Mouse (Mus musculus) heart, postnatal 0 days (tissue): Measurements from ENCODE around the gene Morn3. TPM values are rescaled to one million over a fixed set of nuclear protein-coding genes. Genes with fewer than 3 reads are reported as not detected.

ENCODE experiments used
- ATAC-seq: fragments of 200-750 bp; cut with Nextera tagmentation; 2 replicates; pipeline ENCODE4 v1.8.0; 2017; ENCODE audit warnings: low read depth, moderate number of reproducible peaks, moderate library complexity; ENCODE audit not compliant: insufficient read depth
- DNase-seq: peaks from one replicate; pipeline ENCODE4 v3.0.0-alpha.2; 2016; ENCODE audit warnings: low spot score
- H3K27ac ChIP-seq: fragments of 300-500 bp; sonication (generic); 2 replicates; pipeline ENCODE4 v1.5.1; 2014; ENCODE audit warnings: low read depth, mild to moderate bottlenecking
- H3K27me3 ChIP-seq: fragments of 300-500 bp; sonication (generic); 2 replicates; pipeline ENCODE4 v1.6.1; 2014; ENCODE audit warnings: low read length, mixed read lengths; ENCODE audit not compliant: control insufficient read depth, insufficient read depth
- H3K36me3 ChIP-seq: fragments of 300-500 bp; sonication (generic); replicated peaks from 2 replicates; pipeline ENCODE4 v1.6.1; 2014; ENCODE audit warnings: low read length, mixed read lengths; ENCODE audit not compliant: control insufficient read depth, insufficient read depth
- H3K4me1 ChIP-seq: fragments of 300-500 bp; sonication (generic); 2 replicates; pipeline ENCODE4 v1.6.1; 2014; ENCODE audit warnings: antibody characterized with exemption; ENCODE audit not compliant: control insufficient read depth, insufficient read depth
- H3K4me2 ChIP-seq: fragments of 300-500 bp; sonication (generic); 2 replicates; pipeline ENCODE4 v1.6.1; 2014; ENCODE audit warnings: low read depth, mild to moderate bottlenecking, low read length, moderate library complexity
- H3K4me3 ChIP-seq: fragments of 300-500 bp; sonication (generic); 2 replicates; pipeline ENCODE4 v1.5.1; 2014; ENCODE audit warnings: low read depth, low read length
- H3K9ac ChIP-seq: fragments of 300-500 bp; sonication (generic); replicated peaks from 2 replicates; pipeline ENCODE4 v1.6.1; 2014; ENCODE audit warnings: low read depth, low read length, mixed read lengths
- H3K9me3 ChIP-seq: fragments of 300-500 bp; sonication (generic); replicated peaks from 2 replicates; pipeline ENCODE4 v1.6.1; 2016; ENCODE audit warnings: low read length; ENCODE audit not compliant: control insufficient read depth
- CTCF ChIP-seq: IDR thresholded peaks from 2 replicates; pipeline ENCODE4 v1.5.1; 2016; ENCODE audit warnings: antibody characterized with exemption, control low read depth, low read depth
- EP300 ChIP-seq: IDR thresholded peaks from 2 replicates; pipeline ENCODE4 v1.6.1; 2016; ENCODE audit warnings: antibody characterized with exemption, low read depth
- WGBS: fragments of 180-500 bp; shearing (Covaris S2); extraction: QIAGEN DNeasy Blood & Tissue Kit; methylation state at CpG from one replicate; pipeline ENCODE4 v1.1.7; 2014; 5-methylcytosine and 5-hydroxymethylcytosine counted together
- polyA plus RNA-seq: library from polyadenylated mRNA; unstranded; fragments of >200 nt; fragmentation: Nextera tagmentation; extraction: Ambion mirVana; gene quantifications from 2 replicates; pipeline ENCODE4 v1.2.1, GENCODE M21; 2015
- total RNA-seq: library from RNA; depleted of rRNA; stranded (reverse); fragments of >200 nt; gene quantifications from 2 replicates; pipeline ENCODE4 v1.2.3, GENCODE M21; 2014; ENCODE audit warnings: low replicate concordance

The Morn3 gene
- total and polyA plus RNA-seq, 2 experiments from 2014 or later: not detected

DNA sequence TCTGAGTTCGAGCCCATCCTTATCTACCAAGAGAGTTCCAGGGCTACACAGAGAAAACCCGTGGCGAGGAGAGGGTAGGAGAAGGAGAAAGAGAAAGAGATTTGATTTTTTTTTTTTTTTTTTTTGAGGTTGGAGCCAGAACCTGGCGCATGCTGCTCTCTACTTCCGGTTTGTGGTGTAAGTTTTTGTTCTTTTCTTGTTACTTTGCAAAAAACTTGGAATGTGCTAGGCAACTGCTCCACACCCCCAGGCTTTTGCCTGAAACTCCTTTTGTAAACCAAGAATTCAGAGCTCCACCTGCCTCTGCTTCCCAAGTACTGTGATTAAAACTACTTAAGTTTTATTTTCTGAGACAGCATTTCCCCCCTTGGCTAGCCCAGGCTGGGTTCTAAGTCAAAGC lies 8.7 kb downstream of the Morn3 start:
- DNase-seq (no peak), ATAC-seq (no peak)
- Histone ChIP-seq H3K4me1 (peaks cover 23% of the 10 kb centered on the region; the same call in 1 of the 2 replicates), H3K27ac (no peak overlapping the region), H3K9ac (no peak overlapping the region), H3K4me2 (no peak overlapping the region), H3K4me3 (no peak overlapping the region), H3K36me3 (no peaks in the 10 kb centered on the region), H3K27me3 (no peaks in the 10 kb centered on the region), H3K9me3 (no peaks in the 10 kb centered on the region)
- 67% methylated on average over 5 of the region's 5 CpGs for WGBS
- TF ChIP-seq EP300 (no peak), CTCF (no peak)

DNA sequence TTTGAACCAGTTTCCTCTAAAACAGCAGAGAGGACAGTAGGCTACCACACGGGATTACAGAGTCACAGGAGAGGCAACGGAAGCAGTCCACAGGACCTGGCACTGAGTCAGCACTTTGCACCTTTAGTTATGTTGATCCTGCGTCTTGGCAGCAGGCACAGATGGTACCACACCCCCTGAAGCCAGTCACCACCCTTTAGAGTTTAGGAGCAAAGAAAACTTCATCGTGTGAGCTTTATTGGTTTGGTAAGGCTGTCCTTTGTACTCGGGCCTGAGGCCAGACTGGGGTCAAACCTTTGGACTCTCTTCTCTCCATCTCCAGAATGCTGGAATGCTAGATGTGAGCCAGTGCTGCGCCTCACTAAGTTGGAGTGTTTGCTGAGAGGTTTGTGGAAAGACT lies 11.3 kb downstream of the Morn3 start:
- Histone ChIP-seq H3K27ac (no peak overlapping the region), H3K36me3 (peaks cover 7% of the 10 kb centered on the region; the same call in 1 of the 2 replicates), H3K4me2 (no peak overlapping the region), H3K27me3 (no peaks in the 10 kb centered on the region), H3K4me3 (no peak overlapping the region), H3K9ac (no peak overlapping the region), H3K4me1 (peaks cover 17% of the 10 kb centered on the region; the same call in 1 of the 2 replicates), H3K9me3 (no peaks in the 10 kb centered on the region)
- no peak for ATAC-seq
- 17% methylated on average over 6 of the region's 6 CpGs for WGBS
- TF ChIP-seq CTCF (no peak), EP300 (no peak)
- DNase-seq: no peak

DNA sequence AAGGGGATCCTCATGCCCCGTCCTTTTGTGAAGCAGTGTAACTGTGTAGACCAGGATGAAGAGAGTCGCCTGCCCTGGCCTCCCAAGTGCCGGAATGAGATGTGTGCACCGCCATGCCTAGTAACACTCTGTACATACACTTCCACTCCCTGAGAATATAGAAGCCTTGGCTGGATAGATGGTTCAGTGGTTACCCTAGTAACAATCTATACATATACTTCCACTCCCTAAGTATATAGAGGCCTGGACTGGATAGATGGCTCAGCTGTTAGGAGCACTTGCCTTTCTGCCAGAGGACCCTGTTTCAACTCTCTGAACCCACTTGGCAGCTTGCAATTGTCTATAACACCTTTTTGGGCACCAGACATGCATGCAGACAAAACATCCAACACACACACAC lies 11.7 kb downstream of the Morn3 start:
- Histone ChIP-seq H3K27me3 (no peaks in the 10 kb centered on the region), H3K9me3 (no peaks in the 10 kb centered on the region), H3K4me3 (no peak overlapping the region), H3K27ac (no peak overlapping the region), H3K4me1 (peaks cover 17% of the 10 kb centered on the region; the same call in 1 of the 2 replicates), H3K36me3 (peaks cover 12% of the 10 kb centered on the region; the same call in 1 of the 2 replicates), H3K9ac (no peak overlapping the region), H3K4me2 (no peak overlapping the region)
- TF ChIP-seq EP300 (no peak), CTCF (no peak)
- DNase-seq: no peak
- no peak for ATAC-seq
- 82% methylated on average over 4 of the region's 4 CpGs for WGBS

DNA sequence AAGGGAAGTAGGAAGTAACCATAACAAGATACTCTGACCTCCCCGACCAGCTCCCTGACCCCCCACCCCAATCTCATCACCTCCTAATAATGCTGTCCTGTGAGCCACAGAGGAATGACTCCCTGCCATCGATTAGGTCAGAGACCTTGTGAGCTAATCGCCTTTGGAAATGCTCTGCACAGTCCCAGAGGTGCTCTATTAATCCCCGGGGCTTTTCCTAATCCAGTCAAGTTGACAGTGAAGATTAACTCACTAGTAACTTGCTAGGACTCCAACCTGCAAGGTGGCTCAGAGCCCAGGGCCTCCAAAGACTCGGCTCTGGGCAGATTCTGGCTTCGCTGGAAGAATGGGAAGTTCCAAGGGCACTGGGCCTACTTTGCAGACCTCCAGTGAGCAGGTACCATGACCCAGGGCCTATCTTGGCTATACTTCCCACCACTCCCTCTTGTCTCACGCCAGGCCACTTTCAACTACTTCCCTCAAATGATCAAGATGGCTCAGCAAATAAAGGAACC lies 13.1 kb downstream of the Morn3 start:
- no peak for ATAC-seq
- peaks cover 26% of the 10 kb centered on the region for H3K36me3 ChIP-seq
- H3K27me3 ChIP-seq: no peaks in the 10 kb centered on the region

DNA sequence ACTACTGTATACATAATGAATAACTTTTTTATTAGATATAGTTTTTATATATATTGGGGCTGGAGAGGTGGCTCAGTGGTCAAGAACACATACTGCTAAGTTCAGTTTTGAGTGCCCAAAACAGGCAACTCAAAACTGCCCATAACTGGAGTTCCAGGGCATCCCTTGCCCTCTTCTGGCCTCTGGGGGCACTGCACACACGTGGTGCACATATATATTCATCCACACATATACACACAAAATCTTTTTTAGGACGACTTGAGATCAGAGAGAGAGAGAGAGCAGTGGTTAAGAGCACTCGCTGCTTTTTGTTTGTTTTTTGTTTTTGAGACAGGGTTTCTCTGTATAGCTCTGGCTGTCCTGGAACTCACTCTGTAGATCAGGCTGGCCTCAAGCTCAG lies 15.5 kb downstream of the Morn3 start:
- 91% methylated on average over 3 of the region's 3 CpGs for WGBS
- TF ChIP-seq CTCF: no peak
- TF ChIP-seq EP300: no peak

More for the DNA sequence above, 13.1 kb downstream of the Morn3 start:
- TF ChIP-seq CTCF (no peak), EP300 (no peak)
- Histone ChIP-seq H3K4me2 (no peak overlapping the region), H3K4me3 (no peak overlapping the region), H3K27ac (no peak overlapping the region), H3K4me1 (0 out of 2 replicates have a peak, but pooled peaks cover 8% of the 10 kb centered on the region), H3K9ac (no peak overlapping the region), H3K9me3 (no peaks in the 10 kb centered on the region)
- DNase-seq: no peak
- 65% methylated on average over 7 of the region's 7 CpGs for WGBS

DNA sequence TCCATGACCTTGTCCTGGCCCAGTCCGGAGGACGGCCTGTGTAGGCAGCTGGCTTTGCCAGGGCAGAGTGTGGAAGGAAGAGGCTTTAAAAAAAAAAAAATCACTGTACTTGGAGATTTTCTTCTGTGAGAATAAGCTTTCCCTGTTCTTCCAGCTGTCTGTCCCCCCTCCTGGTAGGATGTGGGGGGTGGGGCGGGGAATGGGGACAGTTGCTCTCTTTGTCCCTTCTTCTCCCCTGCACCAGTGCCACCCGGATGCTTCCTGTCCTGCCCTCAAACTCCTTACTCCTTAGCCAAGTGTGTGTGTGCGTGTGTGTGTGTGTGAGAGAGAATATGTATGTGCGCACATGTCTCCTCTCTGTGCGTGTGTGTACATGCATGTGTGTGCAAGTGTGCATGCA lies 17.1 kb downstream of the Morn3 start:
- no peak overlapping the region for H3K27ac ChIP-seq
- peaks cover 27% of the 10 kb centered on the region for H3K36me3 ChIP-seq
- H3K4me1 ChIP-seq: peaks cover 8% of the 10 kb centered on the region; the same call in 1 of the 2 replicates
- H3K4me3 ChIP-seq: no peak overlapping the region
- no peaks in the 10 kb centered on the region for H3K27me3 ChIP-seq
- WGBS: 79% methylated on average over 7 of the region's 7 CpGs
- no peak for ATAC-seq
- no peak overlapping the region for H3K4me2 ChIP-seq
- TF ChIP-seq EP300 (no peak), CTCF (no peak)
- H3K9ac ChIP-seq: no peak overlapping the region
- no peaks in the 10 kb centered on the region for H3K9me3 ChIP-seq
- no peak for DNase-seq

More for the DNA sequence above, 15.5 kb downstream of the Morn3 start:
- Histone ChIP-seq H3K4me1 (peaks cover 16% of the 10 kb centered on the region; the same call in 1 of the 2 replicates), H3K9me3 (no peaks in the 10 kb centered on the region), H3K36me3 (peaks cover 27% of the 10 kb centered on the region), H3K9ac (no peak overlapping the region), H3K27me3 (no peaks in the 10 kb centered on the region), H3K4me2 (no peak overlapping the region), H3K27ac (no peak overlapping the region), H3K4me3 (no peak overlapping the region)
- DNase-seq (no peak), ATAC-seq (no peak)
